Mouse (Mus musculus): Measurements from ENCODE around the gene Ubqln1. TPM values are rescaled to one million over a fixed set of nuclear protein-coding genes. Genes with fewer than 3 reads are reported as not detected.

Gene Ubqln1
- polyA plus RNA-seq, 1 experiment = 95.2 TPM

DNA sequence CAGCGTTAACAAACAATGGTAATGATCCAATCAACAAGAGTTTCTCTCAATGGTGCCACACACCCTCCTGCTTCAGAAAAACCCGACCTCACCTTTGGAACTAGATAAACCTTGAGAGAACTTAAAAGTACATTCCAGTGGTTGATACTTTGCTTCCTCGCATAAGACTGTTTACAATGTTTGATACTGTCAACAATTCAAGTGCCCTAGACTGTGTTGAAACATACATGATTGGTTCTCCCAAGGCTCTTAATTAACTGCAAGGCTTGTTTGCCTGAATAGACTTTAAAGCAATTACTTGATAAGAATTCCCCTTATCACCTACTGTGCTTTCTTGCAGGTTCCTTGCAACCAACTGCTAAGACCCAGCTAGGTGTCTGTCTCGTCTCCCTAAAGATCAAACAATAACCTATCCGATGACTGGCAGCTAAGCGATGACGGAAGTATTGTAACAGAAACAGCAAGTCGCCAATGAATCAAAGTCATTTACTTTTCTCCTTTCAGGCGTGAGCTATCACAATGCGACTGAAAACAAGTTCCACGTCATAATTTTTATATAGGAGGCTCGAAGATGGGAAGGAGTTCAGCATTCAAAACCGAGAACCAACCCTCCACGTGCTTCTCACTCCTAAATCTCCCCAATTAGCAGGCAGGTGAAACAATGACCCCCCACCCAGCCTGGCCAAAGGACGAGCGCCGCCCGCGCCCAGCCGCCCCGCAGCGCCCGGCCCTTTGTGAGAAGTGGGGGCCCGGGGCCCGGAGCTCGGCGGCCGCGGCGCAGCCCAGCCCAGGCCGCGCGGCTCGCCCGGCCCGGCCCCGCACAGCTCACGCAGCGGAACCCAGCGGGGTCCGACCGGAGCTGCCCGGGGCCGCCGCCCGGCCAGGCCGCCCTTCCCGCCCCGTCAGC lies 854 bp downstream of the Ubqln1 start:
- Histone ChIP-seq H3K27ac (ENCODE audit: control insufficient read depth, insufficient read depth, low read depth, low read length) (peak overlapping the region; percentile 95), H3K36me3 (ENCODE audit: control insufficient read depth, insufficient read depth, low read length) (no peaks in the 10 kb centered on the region), H3K27me3 (ENCODE audit: control insufficient read depth, insufficient read depth, low read length) (no peaks in the 10 kb centered on the region), H3K4me1 (ENCODE audit: control insufficient read depth, insufficient read depth, low read length) (no peaks in the 10 kb centered on the region; the same call in 1 of the 2 replicates), H3K4me3 (ENCODE audit: control insufficient read depth, low read depth, low read length) (peak overlapping the region; percentile 96)
- TF ChIP-seq CTCF (IDR thresholded peaks at IDR 0.05; ENCODE audit: control insufficient read depth, insufficient read depth, insufficient replicate concordance, low read depth, low read length) (no peak), POLR2A (IDR thresholded peaks at IDR 0.05; ENCODE audit: control insufficient read depth, low read depth, low read length) (no peak)

DNA sequence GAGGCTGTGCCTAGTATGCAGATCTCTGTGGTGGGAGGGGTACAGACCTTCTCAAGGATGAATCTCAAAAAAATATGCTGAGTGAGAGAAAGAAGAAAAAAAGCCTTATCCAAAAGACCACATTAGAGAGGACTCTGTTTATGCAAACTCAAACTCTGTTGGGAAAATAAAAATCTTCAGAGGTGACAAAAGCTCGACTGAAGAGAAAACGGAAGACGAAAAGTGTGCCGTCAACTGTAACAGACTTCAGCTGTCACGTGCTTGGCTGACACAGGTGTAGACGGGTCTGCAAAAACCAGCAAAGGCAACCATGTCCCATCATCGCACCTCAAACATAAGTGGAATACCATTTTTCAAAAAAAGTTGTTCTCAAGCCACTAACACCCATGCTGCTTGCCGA lies 1.7 kb downstream of the Ubqln1 start:
- Histone ChIP-seq H3K36me3 (ENCODE audit: control insufficient read depth, insufficient read depth, low read length) (no peaks in the 10 kb centered on the region), H3K4me1 (ENCODE audit: control insufficient read depth, insufficient read depth, low read length) (no peaks in the 10 kb centered on the region; the same call in 1 of the 2 replicates), H3K4me3 (ENCODE audit: control insufficient read depth, low read depth, low read length) (peak overlapping the region; percentile 12), H3K27me3 (ENCODE audit: control insufficient read depth, insufficient read depth, low read length) (no peaks in the 10 kb centered on the region), H3K27ac (ENCODE audit: control insufficient read depth, insufficient read depth, low read depth, low read length) (no peak overlapping the region)
- no peak for TF ChIP-seq CTCF (IDR thresholded peaks at IDR 0.05; ENCODE audit: control insufficient read depth, insufficient read depth, insufficient replicate concordance, low read depth, low read length)

GRCm38 (mm10) chr13:58212530-58212929 lies 2.9 kb downstream of the Ubqln1 start:
- no peak overlapping the region for H3K4me3 ChIP-seq (ENCODE audit: control insufficient read depth, low read depth, low read length)
- H3K27ac ChIP-seq (ENCODE audit: control insufficient read depth, insufficient read depth, low read depth, low read length) = no peak overlapping the region
- no peak for TF ChIP-seq POLR2A (IDR thresholded peaks at IDR 0.05; ENCODE audit: control insufficient read depth, low read depth, low read length)
- no peak for TF ChIP-seq CTCF (IDR thresholded peaks at IDR 0.05; ENCODE audit: control insufficient read depth, insufficient read depth, insufficient replicate concordance, low read depth, low read length)
- no peaks in the 10 kb centered on the region; the same call in 1 of the 2 replicates for H3K4me1 ChIP-seq (ENCODE audit: control insufficient read depth, insufficient read depth, low read length)
- no peaks in the 10 kb centered on the region for H3K36me3 ChIP-seq (ENCODE audit: control insufficient read depth, insufficient read depth, low read length)
- H3K27me3 ChIP-seq (ENCODE audit: control insufficient read depth, insufficient read depth, low read length) = no peaks in the 10 kb centered on the region

- H3K36me3 ChIP-seq (ENCODE audit: control insufficient read depth, insufficient read depth, low read length) = no peaks in the 10 kb centered on the region
- no peak overlapping the region for H3K4me3 ChIP-seq (ENCODE audit: control insufficient read depth, low read depth, low read length)
- no peaks in the 10 kb centered on the region for H3K27me3 ChIP-seq (ENCODE audit: control insufficient read depth, insufficient read depth, low read length)
- TF ChIP-seq CTCF (IDR thresholded peaks at IDR 0.05; ENCODE audit: control insufficient read depth, insufficient read depth, insufficient replicate concordance, low read depth, low read length) (no peak), POLR2A (IDR thresholded peaks at IDR 0.05; ENCODE audit: control insufficient read depth, low read depth, low read length) (no peak)
- no peak overlapping the region for H3K27ac ChIP-seq (ENCODE audit: control insufficient read depth, insufficient read depth, low read depth, low read length)
- no peaks in the 10 kb centered on the region; the same call in 1 of the 2 replicates for H3K4me1 ChIP-seq (ENCODE audit: control insufficient read depth, insufficient read depth, low read length)
Observed at GRCm38 (mm10) chr13:58210441-58210840, 5.0 kb downstream of the Ubqln1 start.

DNA sequence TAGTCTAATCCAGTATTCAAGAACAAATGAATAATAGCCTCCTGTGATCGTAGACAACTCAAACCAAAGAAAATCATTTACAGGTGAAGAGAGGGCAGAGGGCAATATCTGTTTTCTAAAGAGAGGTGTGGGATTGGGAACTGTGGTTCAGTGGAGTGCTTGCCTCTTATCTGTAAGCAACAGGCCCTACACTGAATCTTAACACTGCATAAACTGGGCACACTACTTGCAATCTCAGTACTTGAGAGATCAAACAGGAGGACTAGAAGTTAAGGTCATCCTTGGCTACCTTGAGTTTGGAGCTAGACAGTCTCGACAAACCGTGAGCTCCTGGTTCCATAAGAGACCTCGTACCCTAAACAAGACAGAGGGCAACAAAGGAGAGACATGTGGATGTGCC lies 9.4 kb downstream of the Ubqln1 start:
- no peaks in the 10 kb centered on the region for H3K27me3 ChIP-seq (ENCODE audit: control insufficient read depth, insufficient read depth, low read length)
- H3K36me3 ChIP-seq (ENCODE audit: control insufficient read depth, insufficient read depth, low read length) = no peaks in the 10 kb centered on the region
- H3K4me3 ChIP-seq (ENCODE audit: control insufficient read depth, low read depth, low read length) = no peak overlapping the region
- no peak overlapping the region for H3K27ac ChIP-seq (ENCODE audit: control insufficient read depth, insufficient read depth, low read depth, low read length)
- H3K4me1 ChIP-seq (ENCODE audit: control insufficient read depth, insufficient read depth, low read length) = no peaks in the 10 kb centered on the region
- no peak for TF ChIP-seq POLR2A (IDR thresholded peaks at IDR 0.05; ENCODE audit: control insufficient read depth, low read depth, low read length)
- no peak for TF ChIP-seq CTCF (IDR thresholded peaks at IDR 0.05; ENCODE audit: control insufficient read depth, insufficient read depth, insufficient replicate concordance, low read depth, low read length)

DNA sequence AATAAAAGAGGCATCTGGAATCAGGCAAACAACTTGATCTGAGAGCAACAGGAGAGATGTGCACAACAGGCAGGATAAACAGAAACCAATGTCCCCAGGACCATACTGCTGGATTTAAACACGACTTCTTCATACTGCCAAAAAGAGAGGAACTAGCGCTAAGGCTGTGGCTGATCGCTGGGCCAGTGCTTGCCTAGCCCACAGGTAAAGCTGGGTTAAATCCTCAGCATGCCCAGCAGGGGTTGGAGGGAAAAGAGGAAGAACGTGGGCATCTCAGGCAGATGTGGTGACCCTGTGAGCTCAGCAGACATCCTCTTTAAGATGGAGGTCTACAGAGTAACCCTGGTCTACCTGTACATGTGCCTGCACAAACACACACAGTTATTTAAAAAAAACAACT lies 10.5 kb downstream of the Ubqln1 start:
- no peak overlapping the region for H3K27ac ChIP-seq (ENCODE audit: control insufficient read depth, insufficient read depth, low read depth, low read length)
- no peak for TF ChIP-seq POLR2A (IDR thresholded peaks at IDR 0.05; ENCODE audit: control insufficient read depth, low read depth, low read length)
- no peak for TF ChIP-seq CTCF (IDR thresholded peaks at IDR 0.05; ENCODE audit: control insufficient read depth, insufficient read depth, insufficient replicate concordance, low read depth, low read length)
- no peak overlapping the region for H3K4me3 ChIP-seq (ENCODE audit: control insufficient read depth, low read depth, low read length)
- H3K36me3 ChIP-seq (ENCODE audit: control insufficient read depth, insufficient read depth, low read length) = no peaks in the 10 kb centered on the region
- H3K4me1 ChIP-seq (ENCODE audit: control insufficient read depth, insufficient read depth, low read length) = no peaks in the 10 kb centered on the region
- H3K27me3 ChIP-seq (ENCODE audit: control insufficient read depth, insufficient read depth, low read length) = no peaks in the 10 kb centered on the region

DNA sequence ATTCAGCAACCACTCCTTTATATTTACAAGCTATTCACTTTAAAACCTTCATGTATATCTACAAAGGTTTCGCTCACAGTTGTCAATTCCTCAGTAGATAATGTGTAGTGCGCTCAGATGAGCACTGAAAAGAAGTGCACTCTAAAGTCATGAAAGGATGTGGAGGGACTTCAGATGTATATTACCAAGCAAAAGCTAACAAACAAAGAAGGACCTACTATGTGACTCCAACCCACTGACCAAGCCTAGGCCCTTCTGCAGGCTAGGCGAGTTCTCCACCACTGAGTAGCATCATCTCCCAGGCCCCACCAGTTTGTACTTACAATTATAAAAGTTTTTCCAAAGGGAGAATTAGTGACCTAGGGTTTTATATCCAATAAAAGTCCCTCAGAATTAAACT lies 11.3 kb downstream of the Ubqln1 start:
- Histone ChIP-seq H3K4me1 (ENCODE audit: control insufficient read depth, insufficient read depth, low read length) (no peaks in the 10 kb centered on the region), H3K27me3 (ENCODE audit: control insufficient read depth, insufficient read depth, low read length) (no peaks in the 10 kb centered on the region), H3K4me3 (ENCODE audit: control insufficient read depth, low read depth, low read length) (no peak overlapping the region), H3K27ac (ENCODE audit: control insufficient read depth, insufficient read depth, low read depth, low read length) (no peak overlapping the region), H3K36me3 (ENCODE audit: control insufficient read depth, insufficient read depth, low read length) (no peaks in the 10 kb centered on the region)
- no peak for TF ChIP-seq POLR2A (IDR thresholded peaks at IDR 0.05; ENCODE audit: control insufficient read depth, low read depth, low read length)
- TF ChIP-seq CTCF (IDR thresholded peaks at IDR 0.05; ENCODE audit: control insufficient read depth, insufficient read depth, insufficient replicate concordance, low read depth, low read length) = no peak
